Comparison of ENCODE assay signal across 30 mouse cellular contexts in genomic region chr11:48381489-48381888, GRCm38 (mm10).
"Had no signal": no experiment of that assay in that cellular context is flagged by ENCODE, and none has a peak within 500 bp of the region (broad histone marks: within the 10 kb centered on the region; RNA-seq: fewer than 3 reads in every experiment).

No protein-coding gene starts in this region.

- H3K4me1 ChIP-seq: limb, embryonic 12.5 days; limb, embryonic 15.5 days; liver, embryonic 12.5 days; liver, embryonic 13.5 days; liver, embryonic 15.5 days; lung, embryonic 15.5 days; megakaryocyte, embryonic 14.5 days; midbrain, embryonic 15.5 days; neural tube, embryonic 12.5 days had no signal

- H3K27ac ChIP-seq: left cerebral cortex, adult 2 months; limb, embryonic 12.5 days; limb, embryonic 13.5 days; limb, embryonic 15.5 days; liver, embryonic 12.5 days; liver, embryonic 13.5 days; liver, embryonic 14.5 days; liver, embryonic 15.5 days; lung, embryonic 15.5 days; macrophage; midbrain, embryonic 10.5 days; midbrain, embryonic 12.5 days; midbrain, embryonic 13.5 days; midbrain, embryonic 15.5 days; neural tube, embryonic 12.5 days had no signal

- H3K4me2 ChIP-seq: limb, embryonic 12.5 days; limb, embryonic 13.5 days; limb, embryonic 15.5 days; liver, embryonic 11.5 days; liver, embryonic 12.5 days; liver, embryonic 13.5 days; liver, embryonic 15.5 days; lung, embryonic 15.5 days; midbrain, embryonic 11.5 days; midbrain, embryonic 12.5 days; midbrain, embryonic 13.5 days; midbrain, embryonic 15.5 days; neural tube, embryonic 12.5 days had no signal

- H3K9ac ChIP-seq: limb, embryonic 12.5 days; limb, embryonic 13.5 days; limb, embryonic 15.5 days; liver, embryonic 12.5 days; liver, embryonic 13.5 days; liver, embryonic 14.5 days; liver, embryonic 15.5 days; liver, postnatal 0 days; lung, embryonic 15.5 days; midbrain, embryonic 12.5 days; midbrain, embryonic 13.5 days; midbrain, embryonic 15.5 days; neural tube, embryonic 12.5 days had no signal

- H3K27me3 ChIP-seq: limb, embryonic 12.5 days; limb, embryonic 13.5 days; limb, embryonic 15.5 days; liver, embryonic 12.5 days; liver, embryonic 13.5 days; liver, embryonic 15.5 days; lung, embryonic 15.5 days; megakaryocyte, embryonic 14.5 days; midbrain, embryonic 12.5 days; midbrain, embryonic 13.5 days; midbrain, embryonic 15.5 days; neural tube, embryonic 12.5 days had no signal

- H3K9me3 ChIP-seq: limb, embryonic 12.5 days; limb, embryonic 13.5 days; limb, embryonic 15.5 days; liver, embryonic 12.5 days; liver, embryonic 13.5 days; liver, embryonic 15.5 days; lung, embryonic 15.5 days; megakaryocyte, embryonic 14.5 days; midbrain, embryonic 10.5 days; midbrain, embryonic 12.5 days; midbrain, embryonic 13.5 days; midbrain, embryonic 15.5 days; neural tube, embryonic 12.5 days had no signal

- DNase-seq: layer of hippocampus, postnatal 36 days; left cerebral cortex, postnatal 4 days; liver; liver, embryonic 13.5 days; liver, postnatal 0 days; lung, postnatal 10 days; lung, postnatal 14 days; lung, postnatal 36 days; lung, postnatal 4 days; midbrain, embryonic 14.5 days had no signal

- H3K36me3 ChIP-seq: limb, embryonic 12.5 days; limb, embryonic 13.5 days; limb, embryonic 15.5 days; liver, embryonic 12.5 days; liver, embryonic 13.5 days; liver, embryonic 15.5 days; lung, embryonic 15.5 days; midbrain, embryonic 10.5 days; midbrain, embryonic 12.5 days; midbrain, embryonic 13.5 days; midbrain, embryonic 15.5 days; neural tube, embryonic 12.5 days had no signal

- H3K4me3 ChIP-seq: left cerebral cortex, adult 2 months; limb, embryonic 12.5 days; limb, embryonic 13.5 days; limb, embryonic 15.5 days; liver, embryonic 12.5 days; liver, embryonic 13.5 days; liver, embryonic 15.5 days; lung, embryonic 15.5 days; megakaryocyte, embryonic 14.5 days; midbrain, embryonic 10.5 days; midbrain, embryonic 12.5 days; midbrain, embryonic 13.5 days; midbrain, embryonic 15.5 days; myocyte; neural tube, embryonic 12.5 days had no signal

- ATAC-seq: liver, embryonic 12.5 days; liver, postnatal 0 days; lung, postnatal 0 days; midbrain, embryonic 13.5 days; midbrain, embryonic 15.5 days; midbrain, embryonic 16.5 days had no signal
